Mouse (Mus musculus) heart, adult 2 months (tissue): Measurements from ENCODE around the gene Hint2.

Experiments
- CTCF ChIP-seq: fragments of 200-600 bp; IDR thresholded peaks from 2 replicates; pipeline ENCODE4 v1.8.1; 2022; ENCODE audit warnings: antibody characterized with exemption, mild to moderate bottlenecking, moderate library complexity
- EP300 ChIP-seq: fragments of 200-500 bp; IDR thresholded peaks from 2 replicates; pipeline ENCODE4 v1.6.1; 2011; ENCODE audit warnings: low read depth, low read length, control low read depth; ENCODE audit not compliant: insufficient read depth
- POLR2A ChIP-seq: fragments of 200-500 bp; IDR thresholded peaks from 2 replicates; pipeline ENCODE4 v1.6.1; 2011; ENCODE audit warnings: mild to moderate bottlenecking, low read depth, low read length, control low read depth; ENCODE audit not compliant: insufficient read depth

GRCm38 (mm10) chr4:43629106-43629817 is 27.0 kb downstream of the Hint2 start:
- TF ChIP-seq POLR2A (no peak), CTCF (no peak), EP300 (no peak)
